Mouse (Mus musculus) forebrain, embryonic 13.5 days (tissue): ENCODE data around the gene 9230102O04Rik. TPM values are rescaled to one million over a fixed set of nuclear protein-coding genes. Genes with fewer than 3 reads are reported as not detected.

Experiments used
- ATAC-seq: fragments of 200-750 bp; cut with Nextera tagmentation; 2 replicates; pipeline ENCODE4 v1.8.0; 2017
- H3K27ac ChIP-seq: fragments of 300-500 bp; sonication (generic); 2 replicates; pipeline ENCODE4 v1.5.1; 2015; ENCODE audit warnings: inconsistent platforms, mild to moderate bottlenecking, moderate library complexity
- H3K27me3 ChIP-seq: fragments of 300-500 bp; sonication (generic); 2 replicates; pipeline ENCODE4 v1.6.1; 2015; ENCODE audit warnings: mild to moderate bottlenecking, inconsistent platforms
- H3K36me3 ChIP-seq: fragments of 300-500 bp; sonication (generic); 2 replicates; pipeline ENCODE4 v1.6.1; 2015; ENCODE audit warnings: mild to moderate bottlenecking, inconsistent platforms; ENCODE audit not compliant: poor library complexity, severe bottlenecking
- H3K4me1 ChIP-seq: fragments of 300-500 bp; sonication (generic); 2 replicates; pipeline ENCODE4 v1.6.1; 2015; ENCODE audit warnings: inconsistent platforms
- H3K4me2 ChIP-seq: fragments of 300-500 bp; sonication (generic); 2 replicates; pipeline ENCODE4 v1.6.1; 2015; ENCODE audit warnings: inconsistent platforms, mild to moderate bottlenecking, moderate library complexity
- H3K4me3 ChIP-seq: fragments of 300-500 bp; sonication (generic); 2 replicates; pipeline ENCODE4 v1.5.1; 2015; ENCODE audit warnings: mild to moderate bottlenecking, inconsistent platforms
- H3K9ac ChIP-seq: fragments of 300-500 bp; sonication (generic); 2 replicates; pipeline ENCODE4 v1.6.1; 2015; ENCODE audit warnings: mild to moderate bottlenecking, inconsistent platforms
- H3K9me3 ChIP-seq: fragments of 300-500 bp; sonication (generic); replicated peaks from 2 replicates; pipeline ENCODE4 v1.6.1; 2016; ENCODE audit warnings: inconsistent platforms
- WGBS: fragments of 180-500 bp; shearing (Covaris S2); methylation state at CpG from one replicate; pipeline ENCODE4 v1.1.7; 2015; 5-methylcytosine and 5-hydroxymethylcytosine counted together
- polyA plus RNA-seq: library from polyadenylated mRNA; unstranded; fragments of >200 nt; fragmentation: Nextera tagmentation; extraction: Ambion mirVana; gene quantifications from 2 replicates; pipeline ENCODE4 v1.2.1, GENCODE M21; 2015

9230102O04Rik gene
- polyA plus RNA-seq, 1 experiment from 2014 or later, result not detected

DNA sequence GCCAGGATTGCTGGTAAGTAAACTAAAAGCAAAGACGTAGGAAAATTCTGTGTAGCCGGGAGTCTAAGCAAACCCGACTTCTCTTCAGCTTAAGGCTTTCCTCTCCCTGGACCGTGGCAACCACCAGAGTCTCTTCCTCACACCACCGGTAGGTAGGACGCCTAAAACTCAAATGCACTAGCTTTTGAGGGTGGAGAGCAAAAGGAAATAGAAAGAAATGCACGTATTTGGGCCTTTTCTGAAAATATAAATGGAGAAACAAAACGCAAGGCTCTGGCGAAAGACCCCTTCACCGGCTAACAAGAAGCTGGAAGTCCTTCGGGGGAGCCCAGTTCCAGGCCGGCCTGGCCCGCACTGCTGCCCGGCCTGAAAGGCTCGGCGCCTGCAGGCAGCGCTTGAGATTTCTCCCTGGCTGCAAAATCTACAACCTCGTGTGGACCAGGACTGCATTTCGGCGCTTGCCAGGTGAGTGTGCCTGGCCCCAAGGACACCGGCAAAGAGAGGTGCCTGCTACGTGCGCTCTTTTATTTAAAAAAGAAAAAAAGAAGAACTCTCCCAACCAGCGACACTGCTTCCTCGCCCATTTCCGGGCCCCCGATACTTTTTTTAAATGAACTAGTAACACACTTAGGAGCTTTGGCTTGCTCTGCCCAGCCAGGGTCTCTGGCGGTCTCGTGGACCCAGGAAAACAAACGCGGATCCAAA is 12.6 kb downstream of the 9230102O04Rik start:
- WGBS, result under 1% methylated on average over 31 of the region's 31 CpGs
- Histone ChIP-seq H3K36me3 (no peaks in the 10 kb centered on the region), H3K4me2 (peak overlapping the region; percentile 72), H3K4me3 (peak overlapping the region; percentile 23), H3K27me3 (peaks cover 100% of the 10 kb centered on the region), H3K27ac (no peak overlapping the region), H3K9me3 (no peaks in the 10 kb centered on the region), H3K9ac (no peak overlapping the region), H3K4me1 (peaks cover 36% of the 10 kb centered on the region)
- no peak for ATAC-seq

DNA sequence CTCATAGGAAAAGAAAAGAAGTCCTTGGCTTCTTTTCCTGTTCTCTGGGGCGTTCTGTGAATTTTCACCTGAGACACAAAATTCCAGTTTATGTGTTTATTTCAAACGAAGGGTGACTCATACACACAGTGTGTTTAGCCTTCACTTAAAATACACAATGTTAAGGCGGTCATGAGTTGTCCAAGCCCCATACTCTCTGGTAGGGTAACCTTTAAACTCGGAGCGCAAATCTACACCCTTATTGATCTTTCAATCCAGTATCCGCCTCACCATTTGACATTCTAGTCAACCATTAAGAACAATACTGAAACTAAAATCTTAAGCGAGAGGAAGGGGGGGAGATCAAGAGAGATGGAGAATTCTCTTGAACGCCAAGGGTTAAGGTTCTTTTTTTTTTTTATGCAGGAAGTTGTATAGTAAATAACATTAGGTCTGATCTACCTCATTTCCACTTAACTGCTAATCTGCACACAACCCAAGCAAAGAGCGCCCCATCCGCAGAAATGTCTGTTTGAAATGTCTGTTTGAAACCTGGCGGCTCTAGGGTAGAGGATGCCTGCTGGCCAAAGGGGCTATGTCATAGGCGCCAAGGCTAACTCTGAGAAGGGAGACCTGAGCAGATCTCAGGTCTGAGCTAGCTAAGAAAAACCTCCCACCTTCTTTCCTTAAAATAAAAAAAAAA is 13.5 kb downstream of the 9230102O04Rik start:
- Histone ChIP-seq H3K9ac (no peak overlapping the region), H3K4me2 (no peak overlapping the region), H3K4me1 (peaks cover 29% of the 10 kb centered on the region), H3K9me3 (no peaks in the 10 kb centered on the region), H3K4me3 (no peak overlapping the region), H3K36me3 (no peaks in the 10 kb centered on the region), H3K27me3 (peaks cover 100% of the 10 kb centered on the region), H3K27ac (no peak overlapping the region)
- no peak for ATAC-seq
- 6% methylated on average over 12 of the region's 12 CpGs for WGBS

DNA sequence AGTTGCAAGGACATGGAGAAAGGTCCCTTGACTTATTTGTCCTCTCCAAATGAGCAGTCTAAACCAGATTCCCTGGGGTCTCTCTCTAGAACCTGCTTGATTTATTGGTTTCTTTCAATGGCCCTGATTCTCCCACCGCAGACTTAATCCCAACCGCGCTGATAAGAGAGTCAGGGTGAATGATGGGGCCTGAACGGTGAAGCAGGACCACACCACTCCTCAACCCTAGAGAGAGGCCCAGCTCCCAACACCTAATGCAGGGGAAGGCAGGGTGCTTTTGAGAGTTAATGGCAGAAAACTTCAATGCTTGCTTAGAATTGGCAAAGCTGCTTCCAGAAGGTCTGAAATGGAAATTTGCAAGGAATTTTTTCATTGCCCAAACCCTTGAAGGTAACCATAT is 14.1 kb downstream of the 9230102O04Rik start:
- H3K9ac ChIP-seq, result no peak overlapping the region

DNA sequence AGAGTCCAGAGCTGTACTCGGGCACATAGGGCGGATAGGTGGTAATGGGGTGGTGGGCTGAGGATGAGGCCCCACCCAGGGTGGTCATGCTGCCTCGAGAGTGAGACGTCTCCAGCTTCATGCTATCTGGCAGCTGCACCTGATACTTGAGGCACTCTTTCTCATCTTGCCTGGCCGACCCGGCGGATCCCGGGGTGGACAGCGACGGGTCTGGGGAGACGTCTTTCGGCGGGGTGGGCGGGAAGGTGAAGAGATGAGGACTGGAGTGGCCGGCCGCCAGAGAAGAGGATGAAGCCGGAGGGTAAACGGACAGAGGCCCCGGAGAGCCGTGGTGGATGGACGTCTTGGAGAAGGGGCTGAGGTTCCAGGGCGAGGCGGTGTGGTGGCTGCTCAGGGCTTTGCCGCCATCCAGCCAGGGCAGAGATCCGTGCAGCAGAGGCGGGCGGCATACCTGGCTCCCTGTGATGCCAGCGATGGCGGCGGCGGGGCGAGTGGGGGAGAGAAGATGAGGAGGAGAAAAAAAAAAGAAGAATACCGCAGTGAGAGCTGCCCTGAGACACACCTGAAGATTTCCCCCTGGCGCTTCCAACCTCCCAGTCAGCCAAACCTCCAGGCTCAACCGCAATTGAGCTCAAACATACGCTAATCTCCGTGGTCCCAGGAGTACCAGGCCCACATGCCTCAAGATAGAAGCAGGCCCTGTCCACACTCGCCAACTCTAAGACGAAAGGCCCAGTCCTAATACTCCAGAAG is 14.7 kb downstream of the 9230102O04Rik start:
- no peaks in the 10 kb centered on the region for H3K36me3 ChIP-seq
- H3K4me1 ChIP-seq, result peaks cover 28% of the 10 kb centered on the region
- no peak overlapping the region for H3K4me2 ChIP-seq
- H3K9ac ChIP-seq, result no peak overlapping the region
- no peak for ATAC-seq
- H3K27me3 ChIP-seq, result peaks cover 100% of the 10 kb centered on the region
- H3K9me3 ChIP-seq, result no peaks in the 10 kb centered on the region
- H3K27ac ChIP-seq, result no peak overlapping the region
- no peak overlapping the region for H3K4me3 ChIP-seq
- under 1% methylated on average over 39 of the region's 39 CpGs for WGBS

More for the DNA sequence above, 14.1 kb downstream of the 9230102O04Rik start:
- Histone ChIP-seq H3K4me1 (peaks cover 28% of the 10 kb centered on the region), H3K4me3 (no peak overlapping the region), H3K4me2 (no peak overlapping the region), H3K27ac (no peak overlapping the region), H3K36me3 (no peaks in the 10 kb centered on the region), H3K9me3 (no peaks in the 10 kb centered on the region), H3K27me3 (peaks cover 100% of the 10 kb centered on the region)
- ATAC-seq, result no peak
- WGBS, result 1% methylated on average over 4 of the region's 4 CpGs

- H3K27me3 ChIP-seq, result peaks cover 100% of the 10 kb centered on the region
- WGBS, result 9% methylated on average over 2 of the region's 2 CpGs
- no peaks in the 10 kb centered on the region for H3K36me3 ChIP-seq
- ATAC-seq, result no peak
- no peak overlapping the region for H3K4me2 ChIP-seq
- no peaks in the 10 kb centered on the region for H3K9me3 ChIP-seq
- H3K9ac ChIP-seq, result no peak overlapping the region
- H3K27ac ChIP-seq, result no peak overlapping the region
- peaks cover 20% of the 10 kb centered on the region for H3K4me1 ChIP-seq
- no peak overlapping the region for H3K4me3 ChIP-seq
Measured at GRCm38 (mm10) chr2:9873757-9874156, 15.6 kb downstream of the 9230102O04Rik start.

GRCm38 (mm10) chr2:9872682-9873081 is 16.7 kb downstream of the 9230102O04Rik start:
- Histone ChIP-seq H3K4me3 (no peak overlapping the region), H3K4me2 (peak overlapping the region; percentile 16; the same call in 1 of the 2 replicates), H3K9ac (no peak overlapping the region)

GRCm38 (mm10) chr2:9871798-9872197 is 17.5 kb downstream of the 9230102O04Rik start:
- ATAC-seq, result no peak
- Histone ChIP-seq H3K4me1 (peaks cover 10% of the 10 kb centered on the region), H3K27ac (no peak overlapping the region), H3K4me2 (no peak overlapping the region), H3K27me3 (peaks cover 83% of the 10 kb centered on the region), H3K9ac (no peak overlapping the region), H3K4me3 (no peak overlapping the region), H3K9me3 (no peaks in the 10 kb centered on the region), H3K36me3 (no peaks in the 10 kb centered on the region)
- 12% methylated on average over 6 of the region's 6 CpGs for WGBS

More at GRCm38 (mm10) chr2:9872682-9873081, 16.7 kb downstream of the 9230102O04Rik start:
- H3K27ac ChIP-seq, result no peak overlapping the region
- H3K9me3 ChIP-seq, result no peaks in the 10 kb centered on the region
- H3K36me3 ChIP-seq, result no peaks in the 10 kb centered on the region
- H3K27me3 ChIP-seq, result peaks cover 92% of the 10 kb centered on the region
- WGBS, result under 1% methylated on average over 12 of the region's 12 CpGs
- peaks cover 14% of the 10 kb centered on the region for H3K4me1 ChIP-seq
- no peak for ATAC-seq

DNA sequence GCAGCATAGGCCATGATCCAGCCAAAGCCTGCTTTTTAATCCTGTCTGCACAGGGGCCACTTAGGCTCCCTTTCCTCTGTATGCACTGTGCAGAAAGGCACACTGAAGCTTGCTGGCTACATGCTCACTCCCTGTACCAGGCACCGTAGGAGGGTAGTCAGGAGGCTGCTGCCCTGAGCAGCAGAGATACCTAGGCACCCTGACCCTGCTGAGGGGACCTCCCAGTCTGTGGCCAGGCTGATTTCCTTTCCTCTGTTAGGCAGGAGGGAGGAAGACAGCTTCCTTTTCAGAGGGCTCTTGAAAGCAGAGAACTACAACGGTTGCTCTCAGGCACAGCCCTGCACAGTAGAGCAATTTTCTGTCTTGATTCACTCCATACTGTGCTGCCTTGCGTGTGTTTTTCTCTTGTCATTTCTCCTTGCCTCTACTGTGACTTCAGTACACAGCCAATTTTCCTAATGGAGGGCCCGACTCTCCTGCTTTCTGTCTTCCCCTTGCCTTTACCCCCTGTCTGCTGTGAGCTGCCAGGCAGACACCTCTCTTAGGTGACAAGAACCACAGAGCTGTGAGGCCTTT is 18.1 kb downstream of the 9230102O04Rik start:
- H3K27me3 ChIP-seq, result peaks cover 77% of the 10 kb centered on the region
- no peak overlapping the region for H3K9ac ChIP-seq
- no peak overlapping the region for H3K4me3 ChIP-seq
- no peaks in the 10 kb centered on the region for H3K9me3 ChIP-seq
- WGBS, result 21% methylated on average over 4 of the region's 4 CpGs
- no peak for ATAC-seq
- H3K36me3 ChIP-seq, result no peaks in the 10 kb centered on the region
- no peak overlapping the region for H3K4me2 ChIP-seq
- no peak overlapping the region for H3K27ac ChIP-seq
- H3K4me1 ChIP-seq, result peaks cover 10% of the 10 kb centered on the region

DNA sequence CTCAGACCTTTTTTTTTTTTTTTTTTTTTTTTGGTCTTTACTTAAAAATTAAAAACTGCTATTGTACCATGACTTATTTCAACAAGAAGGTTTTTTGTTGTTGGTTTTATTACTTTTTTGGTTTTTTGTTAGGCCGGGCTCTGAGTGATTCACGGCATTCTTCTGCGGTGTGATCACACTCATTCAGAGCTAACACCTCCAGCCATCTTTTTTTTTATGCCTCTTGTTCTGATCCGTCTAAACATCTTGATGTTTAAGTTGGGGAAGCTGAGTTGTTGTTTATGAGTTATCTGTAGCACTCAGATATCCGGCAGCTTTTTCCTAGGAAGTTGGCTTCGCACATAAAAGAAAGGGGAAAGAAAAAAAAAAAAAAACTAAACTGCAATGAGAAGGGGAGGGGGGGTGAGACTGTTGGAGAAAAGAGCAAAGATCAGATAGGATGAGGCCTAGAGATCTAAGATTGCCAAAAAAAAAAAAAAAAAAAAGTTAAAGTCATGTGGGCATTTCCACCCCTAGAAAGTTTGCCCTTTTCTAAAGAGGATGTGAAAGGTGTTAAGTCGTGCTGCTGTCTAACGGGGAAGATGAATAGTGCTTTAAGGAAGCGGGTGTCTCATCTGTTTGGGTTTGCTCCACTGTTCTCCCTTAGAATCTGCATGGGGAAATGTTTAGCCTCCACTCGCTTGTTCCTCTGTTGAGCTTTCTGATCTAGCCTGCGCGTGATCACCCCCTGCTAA is 22.1 kb downstream of the 9230102O04Rik start:
- 78% methylated on average over 12 of the region's 12 CpGs for WGBS
- H3K4me3 ChIP-seq, result no peak overlapping the region
- H3K27ac ChIP-seq, result no peak overlapping the region
- H3K9ac ChIP-seq, result no peak overlapping the region
- no peaks in the 10 kb centered on the region for H3K4me1 ChIP-seq
- peaks cover 37% of the 10 kb centered on the region for H3K27me3 ChIP-seq
- H3K4me2 ChIP-seq, result no peak overlapping the region
- no peak for ATAC-seq
- H3K36me3 ChIP-seq, result no peaks in the 10 kb centered on the region
- H3K9me3 ChIP-seq, result no peaks in the 10 kb centered on the region

DNA sequence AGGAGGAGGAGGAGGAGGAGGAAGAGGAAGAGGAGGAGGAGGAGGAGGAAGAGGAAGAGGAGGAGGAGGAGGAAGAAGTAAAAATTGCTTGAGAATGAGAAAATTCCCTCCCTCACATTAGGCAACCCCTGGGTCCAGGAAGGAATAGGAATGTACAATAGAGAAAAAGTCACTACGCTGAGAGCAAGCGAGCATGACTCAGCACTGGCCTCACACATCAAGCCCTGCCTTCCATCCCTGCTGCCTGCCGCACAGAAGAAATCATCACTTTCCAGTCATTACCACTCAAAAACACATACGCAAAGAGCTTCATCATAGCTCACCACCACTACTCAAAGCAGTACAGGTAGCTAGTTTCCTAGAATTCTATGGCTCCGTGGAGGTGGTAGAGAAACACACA is 28.6 kb downstream of the 9230102O04Rik start:
- Histone ChIP-seq H3K27ac (no peak overlapping the region), H3K27me3 (no peaks in the 10 kb centered on the region), H3K9ac (no peak overlapping the region), H3K4me1 (no peaks in the 10 kb centered on the region), H3K9me3 (no peaks in the 10 kb centered on the region), H3K36me3 (no peaks in the 10 kb centered on the region), H3K4me2 (no peak overlapping the region), H3K4me3 (no peak overlapping the region)
- WGBS, result 86% methylated on average over 5 of the region's 5 CpGs
- ATAC-seq, result no peak

DNA sequence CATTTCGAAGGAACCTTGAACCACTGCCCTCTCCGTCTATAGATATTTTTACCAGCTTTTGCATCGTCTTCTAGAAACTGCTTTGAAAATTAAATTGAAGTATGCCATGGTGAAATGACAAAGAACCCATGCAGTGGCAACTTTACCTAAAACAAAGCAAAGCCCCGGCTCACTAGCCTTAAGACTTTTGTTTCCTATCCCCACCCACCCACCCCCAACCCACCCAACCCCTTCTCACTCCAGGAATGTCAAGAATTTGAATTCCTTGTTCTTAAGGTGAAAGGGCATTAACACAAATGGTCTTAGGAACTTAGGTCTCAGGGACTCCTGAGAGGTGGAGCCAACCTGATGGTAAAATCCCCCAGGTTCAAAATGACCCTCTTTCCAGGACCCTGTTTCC is 33.5 kb downstream of the 9230102O04Rik start:
- no peak overlapping the region for H3K4me3 ChIP-seq
- no peak overlapping the region for H3K9ac ChIP-seq
- no peak overlapping the region for H3K4me2 ChIP-seq
- no peak for ATAC-seq
- H3K36me3 ChIP-seq, result no peaks in the 10 kb centered on the region
- no peak overlapping the region for H3K27ac ChIP-seq
- no peaks in the 10 kb centered on the region for H3K27me3 ChIP-seq
- H3K9me3 ChIP-seq, result no peaks in the 10 kb centered on the region
- WGBS, result 20% methylated on average over 4 of the region's 4 CpGs
- H3K4me1 ChIP-seq, result no peaks in the 10 kb centered on the region
